Mouse (Mus musculus): ENCODE measurements around the gene Ap2s1.

- no peak for TF ChIP-seq CTCF (IDR thresholded peaks at IDR 0.05; ENCODE audit: borderline replicate concordance, insufficient read depth, low read length)
- TF ChIP-seq POLR2A (IDR thresholded peaks at IDR 0.05; ENCODE audit: low read depth, low read length) = peak; percentile 56; the same call in 1 of the 2 replicates
These were observed 46.3 kb downstream of the Ap2s1 start for GRCm38 (mm10) chr7:16784498-16784976.

All from embryonic fibroblast, embryonic 13.5 days (primary cell).